Mouse (Mus musculus) megakaryocyte, embryonic 14.5 days (primary cell): Measurements from ENCODE around the gene Tgds. TPM values are rescaled to one million over a fixed set of nuclear protein-coding genes. Genes with fewer than 3 reads are reported as not detected.

Source experiments
- H3K27me3 ChIP-seq: replicated peaks from 2 replicates; pipeline ENCODE3; 2012; ENCODE audit warnings: inconsistent platforms
- H3K36me3 ChIP-seq: replicated peaks from 2 replicates; pipeline ENCODE3; 2012; ENCODE audit warnings: low read length, inconsistent platforms, mixed read lengths
- H3K4me1 ChIP-seq: 2 replicates; pipeline ENCODE4 v1.6.1; 2012; ENCODE audit warnings: inconsistent platforms
- H3K4me3 ChIP-seq: replicated peaks from 2 replicates; pipeline ENCODE3; 2012; ENCODE audit warnings: moderate library complexity, mild to moderate bottlenecking, inconsistent platforms
- H3K9me3 ChIP-seq: 2 replicates; pipeline ENCODE4 v1.6.1; 2012; ENCODE audit warnings: inconsistent platforms
- FLI1 ChIP-seq: IDR thresholded peaks from 2 replicates; pipeline ENCODE4 v1.6.1; 2012; ENCODE audit warnings: low read length, inconsistent platforms, mixed read lengths
- GATA1 ChIP-seq: IDR thresholded peaks from 3 replicates; pipeline ENCODE4 v1.6.1; 2012; ENCODE audit warnings: mixed read lengths, low read length, inconsistent platforms, borderline replicate concordance
- polyA plus RNA-seq: library from polyadenylated mRNA; stranded (reverse); fragments of >175 nt; gene quantifications from 2 replicates; pipeline ENCODE4 v1.2.3, GENCODE M21; 2012; ENCODE audit warnings: low replicate concordance; ENCODE audit not compliant: insufficient read depth

Tgds gene
- polyA plus RNA-seq, 1 experiment, result 5.5 TPM

DNA sequence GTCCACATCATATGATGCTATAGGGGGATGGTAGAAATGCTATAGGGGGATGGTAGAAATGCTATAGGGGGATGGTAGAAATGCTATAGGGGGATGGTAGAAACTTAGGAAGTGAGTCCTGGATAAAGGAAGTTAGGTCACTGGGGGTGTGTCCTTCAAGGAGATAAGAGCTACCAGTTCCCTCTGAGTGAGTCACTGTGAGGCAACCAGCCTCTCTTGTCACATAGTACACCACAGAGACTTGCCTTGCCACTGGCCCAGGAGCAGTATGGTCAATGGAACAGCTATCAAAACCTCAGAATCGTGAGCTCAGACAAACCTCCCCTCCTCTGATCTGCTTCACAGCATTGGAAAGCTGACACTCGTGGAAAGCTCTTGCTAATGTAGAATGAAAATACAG lies 34.3 kb downstream of the Tgds start:
- H3K9me3 ChIP-seq, result 0 out of 2 replicates have a peak, but pooled peaks cover 3% of the 10 kb centered on the region
- TF ChIP-seq GATA1 (no peak), FLI1 (no peak)
- peaks cover 5% of the 10 kb centered on the region for H3K27me3 ChIP-seq
- peaks cover 13% of the 10 kb centered on the region for H3K4me1 ChIP-seq
- H3K4me3 ChIP-seq, result peak overlapping the region; percentile 51
- no peaks in the 10 kb centered on the region for H3K36me3 ChIP-seq

DNA sequence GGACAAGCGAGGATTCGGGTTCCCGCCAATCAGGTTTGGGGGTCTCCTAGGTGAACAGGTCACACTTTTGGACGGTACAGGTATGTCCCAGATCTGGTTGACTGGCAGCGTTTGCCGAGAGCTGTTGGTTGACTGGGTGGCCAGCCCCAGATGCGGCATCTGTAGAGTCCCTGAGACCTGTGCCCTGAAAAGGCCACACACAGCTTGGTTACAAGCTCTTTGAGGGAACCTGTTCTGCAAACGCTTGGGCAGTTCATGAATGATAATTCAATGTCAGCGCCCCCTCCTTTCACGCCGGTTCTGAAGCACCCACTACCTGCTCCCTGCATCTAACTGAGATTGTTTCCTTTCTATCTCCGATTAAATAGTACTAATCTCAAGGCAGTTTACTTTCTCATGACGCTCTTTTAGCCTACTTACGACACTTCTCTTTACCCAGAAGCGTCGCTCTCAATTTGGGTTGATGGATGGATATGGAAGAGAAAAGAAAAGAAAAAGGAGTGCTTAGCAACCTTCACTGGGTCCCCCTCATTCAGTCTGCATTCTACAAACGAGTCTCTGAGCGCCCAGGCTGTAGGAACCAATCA lies 42.7 kb downstream of the Tgds start:
- Histone ChIP-seq H3K4me1 (peaks cover 16% of the 10 kb centered on the region), H3K36me3 (no peaks in the 10 kb centered on the region), H3K9me3 (no peaks in the 10 kb centered on the region), H3K27me3 (peaks cover 11% of the 10 kb centered on the region), H3K4me3 (peak overlapping the region; percentile 93)
- no peak for TF ChIP-seq GATA1
- TF ChIP-seq FLI1, result no peak

DNA sequence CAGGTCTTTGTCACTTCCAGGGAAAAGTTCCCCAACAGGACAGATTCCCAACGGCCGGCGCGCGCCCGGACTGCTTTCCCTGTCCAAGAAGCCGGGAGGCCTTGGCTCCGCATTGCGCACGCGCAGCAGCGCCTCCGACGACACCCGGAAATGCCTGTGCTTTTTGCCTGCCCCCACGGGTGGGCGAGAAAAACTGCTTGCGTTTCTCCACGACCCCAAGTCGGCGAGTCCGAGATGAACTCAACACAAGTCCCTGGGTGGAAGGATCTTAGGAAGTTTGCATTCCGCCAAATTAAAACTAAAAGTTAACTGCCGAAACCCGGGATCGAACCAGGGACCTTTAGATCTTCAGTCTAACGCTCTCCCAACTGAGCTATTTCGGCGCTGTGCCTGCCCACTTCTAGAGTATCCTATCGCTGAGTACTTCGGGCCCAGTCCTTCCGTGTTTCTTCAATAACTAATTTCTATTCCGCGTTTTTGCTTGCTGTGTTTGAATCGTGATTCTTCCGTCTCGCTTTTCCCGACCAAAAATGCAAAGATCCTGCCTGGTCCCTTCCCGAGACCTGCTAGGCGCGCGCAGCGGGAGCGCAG lies 43.2 kb downstream of the Tgds start:
- peaks cover 16% of the 10 kb centered on the region for H3K4me1 ChIP-seq
- TF ChIP-seq GATA1 (no peak), FLI1 (no peak)
- H3K4me3 ChIP-seq, result peak overlapping the region; percentile 93
- peaks cover 11% of the 10 kb centered on the region for H3K27me3 ChIP-seq
- H3K36me3 ChIP-seq, result no peaks in the 10 kb centered on the region
- H3K9me3 ChIP-seq, result no peaks in the 10 kb centered on the region

- TF ChIP-seq GATA1 (no peak), FLI1 (no peak)
- Histone ChIP-seq H3K4me1 (peaks cover 16% of the 10 kb centered on the region), H3K27me3 (peaks cover 9% of the 10 kb centered on the region), H3K9me3 (no peaks in the 10 kb centered on the region), H3K4me3 (peak overlapping the region; percentile 93), H3K36me3 (no peaks in the 10 kb centered on the region)
Observed at GRCm38 (mm10) chr14:118088437-118089207, 43.9 kb downstream of the Tgds start.

- H3K9me3 ChIP-seq, result no peaks in the 10 kb centered on the region
- no peaks in the 10 kb centered on the region for H3K36me3 ChIP-seq
- no peak overlapping the region for H3K4me3 ChIP-seq
- no peak for TF ChIP-seq GATA1
- TF ChIP-seq FLI1, result no peak
- H3K27me3 ChIP-seq, result peaks cover 8% of the 10 kb centered on the region
- peaks cover 23% of the 10 kb centered on the region for H3K4me1 ChIP-seq
Observed at GRCm38 (mm10) chr14:118086271-118087035, 46.1 kb downstream of the Tgds start.

DNA sequence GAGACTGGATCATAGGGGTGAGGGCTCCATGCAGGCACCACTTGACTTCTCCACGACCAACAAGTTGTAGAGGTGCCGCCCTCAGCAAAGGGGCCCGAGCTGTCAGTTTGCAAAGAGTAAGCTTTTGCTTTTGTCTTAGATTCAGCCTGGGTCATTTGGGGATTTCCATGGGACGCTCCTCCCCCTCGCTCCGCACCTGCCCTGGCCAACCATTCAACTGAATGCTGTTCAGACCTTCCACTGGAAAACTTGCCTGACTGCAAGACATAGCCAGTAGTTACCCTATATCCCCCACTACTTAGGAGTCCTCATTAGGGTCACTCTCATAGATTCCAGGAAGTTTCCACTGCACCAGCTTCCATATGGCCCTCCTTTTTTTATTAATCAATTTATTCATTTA lies 48.7 kb downstream of the Tgds start:
- H3K4me1 ChIP-seq, result peaks cover 15% of the 10 kb centered on the region
- peaks cover 6% of the 10 kb centered on the region for H3K27me3 ChIP-seq
- H3K36me3 ChIP-seq, result no peaks in the 10 kb centered on the region
- no peak overlapping the region for H3K4me3 ChIP-seq
- TF ChIP-seq FLI1 (no peak), GATA1 (no peak)
- no peaks in the 10 kb centered on the region for H3K9me3 ChIP-seq

GRCm38 (mm10) chr14:118080606-118081005 lies 51.9 kb downstream of the Tgds start:
- H3K4me1 ChIP-seq, result peaks cover 7% of the 10 kb centered on the region; the same call in 1 of the 2 replicates
- H3K9me3 ChIP-seq, result no peaks in the 10 kb centered on the region
- TF ChIP-seq FLI1 (no peak), GATA1 (no peak)
- H3K36me3 ChIP-seq, result no peaks in the 10 kb centered on the region
- peaks cover 5% of the 10 kb centered on the region for H3K27me3 ChIP-seq
- no peak overlapping the region for H3K4me3 ChIP-seq

DNA sequence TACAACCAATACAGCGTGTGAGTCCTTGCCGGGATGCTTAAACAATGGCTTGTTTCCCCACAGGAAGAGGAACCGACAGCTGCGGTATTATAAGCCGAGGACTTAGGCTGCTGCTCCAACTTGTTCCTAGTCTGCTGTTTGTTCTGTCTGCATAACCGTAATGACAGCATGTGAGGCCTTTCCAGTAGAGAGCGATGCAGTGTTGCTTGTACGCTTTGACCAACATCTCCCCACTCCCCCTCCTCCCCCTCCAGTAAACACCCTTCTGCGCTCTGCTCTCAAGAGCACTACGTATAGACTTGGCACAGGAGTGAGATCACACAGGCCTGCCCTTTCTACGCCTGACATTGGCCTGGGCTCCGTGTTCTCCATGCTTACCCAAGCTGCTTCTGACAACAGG lies 62.5 kb downstream of the Tgds start:
- Histone ChIP-seq H3K4me1 (no peaks in the 10 kb centered on the region; the same call in 1 of the 2 replicates), H3K9me3 (no peaks in the 10 kb centered on the region; the same call in 1 of the 2 replicates), H3K4me3 (peak overlapping the region; percentile 48), H3K36me3 (no peaks in the 10 kb centered on the region), H3K27me3 (no peaks in the 10 kb centered on the region)
- TF ChIP-seq GATA1, result no peak
- TF ChIP-seq FLI1, result no peak

- Histone ChIP-seq H3K9me3 (no peaks in the 10 kb centered on the region; the same call in 1 of the 2 replicates), H3K4me3 (no peak overlapping the region), H3K36me3 (no peaks in the 10 kb centered on the region), H3K4me1 (no peaks in the 10 kb centered on the region; the same call in 1 of the 2 replicates), H3K27me3 (no peaks in the 10 kb centered on the region)
- no peak for TF ChIP-seq FLI1
- TF ChIP-seq GATA1, result no peak
Observed at GRCm38 (mm10) chr14:118069439-118070079, 63.0 kb downstream of the Tgds start.

Other genes starting within 250 kb of the Tgds start
- not detected in 2 replicates for gene Dct, start 80.5 kb downstream of the Tgds start, polyA plus RNA-seq
- gene Gpr180, start 4.4 kb upstream of the Tgds start, polyA plus RNA-seq, result 3.0 and 3.2 TPM in 2 replicates
- not detected in 2 replicates for gene Sox21, start 104.3 kb upstream of the Tgds start, polyA plus RNA-seq
- not detected in 2 replicates for gene Gm9376, start 134.2 kb upstream of the Tgds start, polyA plus RNA-seq